Mouse (Mus musculus) MEL (cell line): Measurements from ENCODE around the gene Rps28.

ENCODE experiments used
- CTCF ChIP-seq, 3 experiments: IDR thresholded peaks in 2 of 3; conservative IDR thresholded peaks in 1 of 3; 2 replicates each; pipeline ENCODE4 v1.5.1; 2011 to 2012; ENCODE audit warnings: low read length in 3 of 3, low read depth in 2 of 3, mild to moderate bottlenecking in 2 of 3, improper control_type of control experiment in 1 of 3, inconsistent platforms in 1 of 3, mixed read lengths in 1 of 3, moderate library complexity in 1 of 3; ENCODE audit not compliant: control insufficient read depth in 1 of 3, insufficient read depth in 1 of 3, poor library complexity in 1 of 3, severe bottlenecking in 1 of 3
- E2F4 ChIP-seq: IDR thresholded peaks from 2 replicates; pipeline ENCODE4 v1.6.1; 2011; ENCODE audit warnings: low read depth, low read length, improper control_type of control experiment, borderline replicate concordance
- EP300 ChIP-seq, 2 experiments: IDR thresholded peaks; 2 replicates each; pipeline ENCODE4 v1.6.1; 2011; ENCODE audit warnings: improper control_type of control experiment in 2 of 2, low read length in 2 of 2, low read depth in 1 of 2, mild to moderate bottlenecking in 1 of 2
- POLR2A ChIP-seq, 2 experiments: IDR thresholded peaks; 2 replicates each; pipeline ENCODE4 v1.6.1; 2011 to 2012; ENCODE audit warnings: low read length in 2 of 2, mild to moderate bottlenecking in 2 of 2, control low read depth in 1 of 2, improper control_type of control experiment in 1 of 2, low read depth in 1 of 2, moderate library complexity in 1 of 2; ENCODE audit not compliant: control insufficient read depth in 1 of 2, insufficient read depth in 1 of 2, poor library complexity in 1 of 2
- POLR2AphosphoS2 ChIP-seq: IDR thresholded peaks from 2 replicates; pipeline ENCODE4 v1.6.1; 2011; ENCODE audit warnings: low read length, improper control_type of control experiment
- POLR2AphosphoS5 ChIP-seq: IDR thresholded peaks from 2 replicates; pipeline ENCODE4 v1.6.1; 2012; ENCODE audit warnings: low read depth, borderline replicate concordance, mild to moderate bottlenecking, inconsistent platforms, low read length, moderate library complexity, mixed read lengths
- RAD21 ChIP-seq: IDR thresholded peaks from 2 replicates; pipeline ENCODE4 v1.6.1; 2011; ENCODE audit warnings: mild to moderate bottlenecking, low read depth, low read length, improper control_type of control experiment
- USF1 ChIP-seq: IDR thresholded peaks from 2 replicates; pipeline ENCODE4 v1.6.1; 2014; ENCODE audit warnings: low read depth, mild to moderate bottlenecking, inconsistent platforms, low read length, improper control_type of control experiment, moderate library complexity
- ZKSCAN1 ChIP-seq: IDR thresholded peaks from 2 replicates; pipeline ENCODE4 v1.6.1; 2012; ENCODE audit warnings: low read depth, mild to moderate bottlenecking, inconsistent platforms, low read length, improper control_type of control experiment, moderate library complexity
- ZMIZ1 ChIP-seq: IDR thresholded peaks from 2 replicates; pipeline ENCODE4 v1.6.1; 2012; ENCODE audit warnings: low read depth, mild to moderate bottlenecking, inconsistent platforms, low read length, improper control_type of control experiment, moderate library complexity

DNA sequence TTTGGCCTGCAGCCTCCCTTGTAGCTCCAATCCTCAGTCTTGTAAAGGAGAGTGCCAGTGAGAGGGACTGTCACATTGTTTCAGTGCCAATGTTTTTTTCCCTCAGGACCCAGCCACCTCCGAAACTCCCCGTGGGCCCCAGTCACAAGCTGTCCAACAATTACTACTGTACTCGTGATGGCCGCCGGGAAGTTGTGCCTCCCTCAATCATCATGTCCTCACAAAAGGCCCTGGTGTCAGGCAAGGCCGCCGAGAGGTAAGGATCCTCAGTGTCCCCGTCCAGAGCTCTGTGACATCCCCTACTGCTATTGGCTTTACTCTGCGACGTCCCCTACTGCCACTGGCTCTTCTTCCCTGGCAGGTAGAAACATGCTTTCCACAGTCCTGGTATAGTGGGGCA, 5.2 kb upstream of the Rps28 start:
- TF ChIP-seq POLR2AphosphoS5: no peak
- TF ChIP-seq CTCF (IDR thresholded peaks at IDR 0.05 in 2 of 3, conservative IDR thresholded peaks at IDR 0.05 in 1 of 3; ENCODE audit: control insufficient read depth in 1 of 3, insufficient read depth in 1 of 3, low read depth in 2 of 3, low read length in 3 of 3, poor library complexity in 1 of 3, severe bottlenecking in 1 of 3): no peak
- TF ChIP-seq POLR2A (IDR thresholded peaks at IDR 0.05; ENCODE audit: control insufficient read depth in 1 of 2, insufficient read depth in 1 of 2, low read depth in 1 of 2, low read length in 2 of 2, poor library complexity in 1 of 2): no peak; a peak in 1 of 4 replicates
- TF ChIP-seq ZMIZ1: no peak
- no peak for TF ChIP-seq EP300 (IDR thresholded peaks at IDR 0.05; ENCODE audit: low read depth in 1 of 2, low read length in 2 of 2)
- TF ChIP-seq POLR2AphosphoS2: no peak
- no peak for TF ChIP-seq USF1
- no peak for TF ChIP-seq ZKSCAN1
- TF ChIP-seq RAD21: no peak
- TF ChIP-seq E2F4: no peak
